Mouse (Mus musculus) liver, adult 2 months (tissue): ENCODE measurements around the gene Slc39a1. TPM values are rescaled to one million over a fixed set of nuclear protein-coding genes. Genes with fewer than 3 reads are reported as not detected.
A peak's percentile ranks its signal among the peaks of the same experiment; 100 is the strongest.

Source experiments
- DNase-seq: peaks from one replicate; pipeline ENCODE4 v3.0.0-alpha.2; 2011; ENCODE audit warnings: low read depth, low spot score; ENCODE audit errors: extremely low read depth
- H3K27ac ChIP-seq: fragments of 200-500 bp; replicated peaks from 2 replicates; pipeline ENCODE4 v1.5.1; 2012; ENCODE audit warnings: low read depth, mild to moderate bottlenecking, control low read depth, inconsistent platforms, low read length; ENCODE audit not compliant: insufficient read depth
- H3K27me3 ChIP-seq: fragments of 200-500 bp; 2 replicates; pipeline ENCODE4 v1.6.1; 2012; ENCODE audit warnings: mild to moderate bottlenecking, moderate library complexity, low read length, inconsistent platforms; ENCODE audit not compliant: control insufficient read depth, insufficient read depth
- H3K36me3 ChIP-seq: fragments of 200-500 bp; 2 replicates; pipeline ENCODE4 v1.6.1; 2012; ENCODE audit warnings: low read length, inconsistent platforms; ENCODE audit not compliant: control insufficient read depth, insufficient read depth
- H3K4me1 ChIP-seq: fragments of 200-500 bp; 2 replicates; pipeline ENCODE4 v1.6.1; 2011; ENCODE audit warnings: low read length; ENCODE audit not compliant: control insufficient read depth, insufficient read depth
- H3K4me3 ChIP-seq: fragments of 200-500 bp; 2 replicates; pipeline ENCODE4 v1.5.1; 2011; ENCODE audit warnings: low read depth, mild to moderate bottlenecking, control low read depth, low read length, moderate library complexity; ENCODE audit not compliant: insufficient read depth
- H3K79me2 ChIP-seq: fragments of 200-500 bp; 2 replicates; pipeline ENCODE4 v1.6.1; 2012; ENCODE audit warnings: inconsistent platforms, mild to moderate bottlenecking, low read length, moderate library complexity; ENCODE audit not compliant: control insufficient read depth, insufficient read depth
- H3K9ac ChIP-seq: fragments of 200-500 bp; 2 replicates; pipeline ENCODE4 v1.6.1; 2012; ENCODE audit warnings: low read depth, mild to moderate bottlenecking, control low read depth, inconsistent platforms, low read length
- CTCF ChIP-seq: fragments of 200-500 bp; IDR thresholded peaks from 2 replicates; pipeline ENCODE4 v1.5.1; 2011; ENCODE audit warnings: low read depth, low read length, control low read depth
- POLR2A ChIP-seq: fragments of 200-500 bp; IDR thresholded peaks from 2 replicates; pipeline ENCODE4 v1.6.1; 2011; ENCODE audit warnings: low read length, control low read depth; ENCODE audit not compliant: insufficient read depth; ENCODE audit errors: extremely low read depth
- WGBS: fragments of 180-500 bp; shearing (Covaris S2); methylation state at CpG from one replicate; pipeline ENCODE4 v1.1.7; 2018; 5-methylcytosine and 5-hydroxymethylcytosine counted together
- polyA plus RNA-seq: library from polyadenylated mRNA; depleted of rRNA; stranded (reverse); fragments of >200 nt; gene quantifications from 2 replicates; pipeline ENCODE4 v1.2.3, GENCODE M21; 2012
- total RNA-seq: library from RNA; depleted of rRNA; stranded (reverse); fragments of >200 nt; gene quantifications from 2 replicates; pipeline ENCODE4 v1.2.3, GENCODE M21; 2014

Slc39a1 gene
- total and polyA plus RNA-seq, 2 experiments, result 59.3 to 68.0 TPM

DNA sequence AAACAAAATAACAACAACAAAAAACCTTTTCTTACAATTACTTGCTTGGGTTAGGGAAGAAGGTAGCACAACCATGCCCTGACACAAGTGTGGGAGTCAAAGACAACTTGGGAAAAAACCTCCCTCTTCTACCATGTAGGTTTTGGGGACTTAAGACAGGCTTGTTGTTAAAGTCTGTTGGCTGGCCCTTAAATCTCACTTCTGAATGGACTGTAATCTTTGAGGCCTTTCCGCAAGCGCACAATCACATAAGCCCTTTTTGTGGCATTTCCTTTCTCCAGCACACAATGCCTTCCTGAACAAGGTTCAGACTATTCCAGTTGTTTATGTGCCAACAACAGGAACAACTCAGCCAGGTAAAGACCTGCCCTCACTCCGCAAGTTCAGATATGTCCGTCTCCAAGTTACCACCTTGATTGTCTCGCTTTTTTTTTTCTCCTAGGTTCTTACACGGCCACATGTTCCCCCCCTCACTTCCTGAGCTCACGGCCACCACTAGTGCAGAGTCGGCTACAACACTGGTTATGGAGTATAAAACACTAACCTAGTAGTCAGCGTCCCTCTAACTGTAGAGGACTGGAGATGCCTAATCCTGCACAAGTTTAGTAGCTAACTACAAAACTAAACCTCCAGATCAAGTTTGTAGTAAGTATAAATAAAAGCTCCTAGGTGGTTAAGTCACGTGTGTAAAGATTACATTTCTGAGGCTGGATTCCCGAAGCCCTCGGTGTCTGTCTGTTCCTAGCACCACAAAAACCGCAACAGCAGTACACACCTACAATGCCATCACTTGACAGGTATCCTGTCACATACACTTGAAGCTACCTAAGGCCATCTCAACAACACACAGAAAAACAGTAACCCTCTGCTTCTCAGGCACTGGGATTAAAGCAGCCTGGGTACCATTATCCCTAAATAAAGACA lies 36.2 kb upstream of the Slc39a1 start:
- peaks cover 43% of the 10 kb centered on the region for H3K36me3 ChIP-seq
- no peaks in the 10 kb centered on the region for H3K27me3 ChIP-seq
- 37% methylated on average over 13 of the region's 13 CpGs for WGBS
- peak overlapping the region; percentile 3 for H3K4me3 ChIP-seq
- peak; percentile 45 for DNase-seq
- H3K27ac ChIP-seq, result 0 out of 2 replicates have a peak overlapping the region, but pooled peaks have one; percentile 22
- peaks cover 9% of the 10 kb centered on the region; the same call in 1 of the 2 replicates for H3K79me2 ChIP-seq
- peaks cover 11% of the 10 kb centered on the region for H3K4me1 ChIP-seq
- no peak for TF ChIP-seq POLR2A
- no peak for TF ChIP-seq CTCF
- peak overlapping the region; percentile 51 for H3K9ac ChIP-seq

DNA sequence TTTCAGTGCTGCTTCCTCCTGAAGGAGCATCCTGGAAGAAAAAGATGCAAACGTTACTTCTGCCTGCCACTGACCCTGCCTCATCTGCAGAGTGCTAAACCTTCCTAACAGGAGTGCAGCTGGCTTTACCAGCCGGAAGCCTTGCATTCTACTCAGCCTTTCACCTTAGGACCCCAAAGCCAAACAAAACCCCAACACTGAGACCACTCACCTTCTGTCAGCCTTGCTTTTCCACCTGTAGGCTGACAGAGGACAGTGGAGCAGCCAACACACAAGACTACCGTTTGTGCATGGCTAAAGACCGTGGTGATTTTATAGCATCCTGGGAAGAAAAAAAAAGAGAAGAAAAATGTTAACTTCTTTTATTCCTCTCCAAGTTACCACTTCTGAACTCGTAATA lies 35.2 kb upstream of the Slc39a1 start:
- Histone ChIP-seq H3K4me3 (peak overlapping the region; percentile 98), H3K36me3 (peaks cover 43% of the 10 kb centered on the region), H3K9ac (peak overlapping the region; percentile 98), H3K4me1 (peaks cover 11% of the 10 kb centered on the region), H3K27ac (no peak overlapping the region; the same call in 1 of the 2 replicates), H3K27me3 (no peaks in the 10 kb centered on the region), H3K79me2 (peaks cover 9% of the 10 kb centered on the region; the same call in 1 of the 2 replicates)
- WGBS, result 3% methylated on average over 5 of the region's 5 CpGs
- no peak for DNase-seq
- TF ChIP-seq POLR2A (no peak), CTCF (no peak)

GRCm38 (mm10) chr3:90213377-90213866 lies 34.5 kb upstream of the Slc39a1 start, which contains the start of the genes Rps27 and Rab13:
Gene Rps27, minus strand, starts transcription at chr3:90213651.
Gene Rab13, plus strand, starts transcription at chr3:90213695.
- no peaks in the 10 kb centered on the region for H3K27me3 ChIP-seq
- peak within 1 kb of the TSS; percentile 97 for H3K27ac ChIP-seq
- under 1% methylated on average over 42 of the region's 42 CpGs for WGBS
- peak; percentile 93 for DNase-seq
- peaks cover 9% of the 10 kb centered on the region; the same call in 1 of the 2 replicates for H3K79me2 ChIP-seq
- H3K36me3 ChIP-seq, result peaks cover 36% of the 10 kb centered on the region
- peak within 1 kb of the TSS; percentile 98 for H3K9ac ChIP-seq
- H3K4me3 ChIP-seq, result peak within 1 kb of the TSS; percentile 98
- peaks cover 11% of the 10 kb centered on the region for H3K4me1 ChIP-seq
- peak; percentile 84 for TF ChIP-seq POLR2A
- TF ChIP-seq CTCF, result no peak

DNA sequence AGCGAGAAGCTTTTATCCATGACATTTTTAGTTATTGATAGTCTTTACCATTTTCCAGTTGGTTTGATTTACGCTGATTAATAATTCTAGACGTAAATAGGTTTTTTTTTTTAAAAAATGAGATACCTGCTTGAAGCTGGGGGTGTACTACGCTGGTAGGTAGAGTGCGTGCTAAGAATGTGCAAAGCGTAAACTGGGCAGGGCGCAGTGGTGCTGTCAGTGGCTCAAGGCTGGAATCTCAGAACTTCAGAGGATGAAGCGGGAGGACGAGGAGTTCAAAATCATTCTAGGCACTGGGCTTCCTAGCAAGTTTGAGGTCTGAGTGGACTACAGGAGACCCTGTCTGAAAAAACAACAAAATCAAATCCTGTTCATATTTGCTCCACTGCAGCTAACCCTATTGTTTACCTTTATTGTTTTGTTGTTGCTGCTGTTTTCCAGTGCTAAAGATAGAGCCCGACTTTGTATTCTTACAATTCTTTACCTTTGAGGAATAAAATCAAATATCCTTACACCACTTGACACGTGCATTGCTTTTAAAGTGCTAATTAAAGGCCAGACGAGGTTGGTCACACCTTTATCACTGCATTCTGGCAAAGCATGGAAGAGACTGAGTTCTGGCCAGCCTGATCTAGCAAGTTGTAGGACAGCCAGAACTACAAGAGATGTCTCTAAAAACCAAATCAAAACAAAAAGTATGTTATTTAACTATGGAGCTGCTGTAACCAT lies 33.9 kb upstream of the Slc39a1 start:
- TF ChIP-seq POLR2A (no peak), CTCF (no peak)
- Histone ChIP-seq H3K27me3 (no peaks in the 10 kb centered on the region), H3K79me2 (peaks cover 9% of the 10 kb centered on the region; the same call in 1 of the 2 replicates), H3K4me3 (peak overlapping the region; percentile 43), H3K9ac (peak overlapping the region; percentile 14; the same call in 1 of the 2 replicates), H3K36me3 (peaks cover 30% of the 10 kb centered on the region), H3K27ac (peak overlapping the region; percentile 30; the same call in 1 of the 2 replicates), H3K4me1 (peaks cover 11% of the 10 kb centered on the region)
- DNase-seq, result peak; percentile 51
- WGBS, result 17% methylated on average over 12 of the region's 12 CpGs

DNA sequence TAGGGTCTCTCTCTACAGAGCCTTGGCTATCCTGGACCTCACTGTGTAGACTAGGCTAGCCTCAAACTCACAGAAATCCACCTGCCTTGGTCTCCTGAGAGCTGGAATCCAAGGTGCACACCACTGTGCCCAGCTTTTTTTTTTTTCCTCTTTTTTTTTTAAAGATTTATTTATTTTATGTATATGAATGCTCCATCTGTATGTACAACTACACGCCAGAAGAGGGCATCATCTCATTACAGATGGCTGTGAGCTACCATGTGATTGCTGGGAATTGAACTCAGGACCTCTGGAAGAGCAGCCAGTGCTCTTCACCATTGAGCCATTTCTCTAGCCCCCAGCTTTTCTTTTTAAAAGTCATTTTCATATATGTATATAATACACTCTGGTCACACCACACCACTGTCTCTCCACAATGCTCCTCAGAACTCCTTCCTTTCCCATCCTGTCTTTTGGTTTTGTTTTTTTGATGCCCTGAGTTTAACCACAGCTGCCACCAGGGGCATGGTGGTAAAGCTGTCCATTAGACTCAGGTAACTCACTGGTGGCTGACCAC lies 32.1 kb upstream of the Slc39a1 start:
- Histone ChIP-seq H3K4me1 (peaks cover 13% of the 10 kb centered on the region), H3K79me2 (peaks cover 9% of the 10 kb centered on the region; the same call in 1 of the 2 replicates), H3K9ac (no peak overlapping the region), H3K27me3 (no peaks in the 10 kb centered on the region), H3K4me3 (no peak overlapping the region), H3K36me3 (peaks cover 15% of the 10 kb centered on the region), H3K27ac (no peak overlapping the region)
- TF ChIP-seq CTCF (no peak), POLR2A (no peak)
- 50% methylated on average over 1 of the region's 1 CpGs for WGBS
- no peak for DNase-seq
